Mouse (Mus musculus) ES-E14 (cell line): ENCODE measurements at regions not wholly inside any gene's neighbourhood (a gene's known extent, or its start where the extent isn't known, plus 50 kb on each side); places are given as distances from the start of the nearest gene placed in this dataset.

ENCODE experiments used
- CHD2 ChIP-seq: IDR thresholded peaks from 2 replicates; pipeline ENCODE4 v1.6.1; 2014; ENCODE audit warnings: mild to moderate bottlenecking, low read depth, low read length, inconsistent platforms
- ZC3H11A ChIP-seq: IDR thresholded peaks from 2 replicates; pipeline ENCODE4 v1.6.1; 2012; ENCODE audit warnings: low read depth, mild to moderate bottlenecking, inconsistent platforms, low read length, borderline replicate concordance
- ZNF384 ChIP-seq: IDR thresholded peaks from 2 replicates; pipeline ENCODE4 v1.6.1; 2012; ENCODE audit warnings: low read depth, low read length, inconsistent platforms

DNA sequence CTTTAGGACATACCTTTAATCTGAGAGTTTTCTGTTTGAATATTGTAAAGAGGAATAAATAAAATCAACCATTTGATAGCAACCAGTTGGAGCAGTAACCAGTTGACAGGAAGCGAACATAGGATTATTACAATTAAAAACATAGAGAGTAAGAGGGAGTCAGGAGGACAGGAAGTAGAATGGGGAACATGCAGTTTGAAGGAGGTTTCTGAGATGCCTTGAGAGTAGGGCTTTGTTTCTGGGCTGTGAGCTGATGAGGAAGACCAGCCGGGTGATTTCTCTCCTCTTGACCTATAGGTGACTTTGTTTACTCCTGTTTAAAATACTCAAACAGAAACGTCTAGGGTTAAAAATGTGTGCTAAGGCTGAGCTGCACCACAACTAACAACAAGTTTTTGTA lies 160.6 kb upstream of the Ctso start:
- TF ChIP-seq ZNF384: no peak
- TF ChIP-seq ZC3H11A: no peak
- TF ChIP-seq CHD2: no peak
